Mouse (Mus musculus) cerebellum, adult 9-10 months (tissue): ENCODE measurements around the gene Acer1.
A peak's percentile ranks its signal among the peaks of the same experiment; 100 is the strongest.

ENCODE experiments used
- DNase-seq: peaks from one replicate; pipeline ENCODE4 v3.0.0; 2022

Gene Acer1

DNA sequence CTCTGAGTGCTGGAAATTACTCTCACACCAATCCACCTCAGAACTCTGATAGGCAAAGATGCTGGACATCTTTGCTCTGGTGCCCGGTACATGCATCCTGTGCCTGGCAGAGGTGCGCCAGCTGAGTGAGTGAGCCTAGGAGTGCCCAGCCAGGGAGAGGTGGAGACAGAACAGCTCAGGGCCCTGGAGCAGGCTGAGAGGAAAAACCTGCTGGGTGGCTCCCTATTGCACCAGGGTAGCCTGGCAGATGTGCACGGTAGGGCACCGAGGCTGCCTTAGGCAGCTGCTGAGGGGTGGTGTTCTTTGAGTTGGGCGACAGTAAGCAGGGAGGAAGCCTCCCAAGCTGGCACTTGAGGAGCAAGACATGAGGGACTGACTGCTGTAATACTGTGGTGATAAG lies at the start of gene Acer1:
TSS of gene Acer1 (minus strand) at position 114 of the 400 bp plus-strand sequence.
- DNase-seq, result no peak

- peak; percentile 70 for DNase-seq
Observed at GRCm38 (mm10) chr17:57030931-57031660, 49.2 kb upstream of the Acer1 start, which contains the start of gene Khsrp. Khsrp (minus strand) TSS chr17:57031522.

DNA sequence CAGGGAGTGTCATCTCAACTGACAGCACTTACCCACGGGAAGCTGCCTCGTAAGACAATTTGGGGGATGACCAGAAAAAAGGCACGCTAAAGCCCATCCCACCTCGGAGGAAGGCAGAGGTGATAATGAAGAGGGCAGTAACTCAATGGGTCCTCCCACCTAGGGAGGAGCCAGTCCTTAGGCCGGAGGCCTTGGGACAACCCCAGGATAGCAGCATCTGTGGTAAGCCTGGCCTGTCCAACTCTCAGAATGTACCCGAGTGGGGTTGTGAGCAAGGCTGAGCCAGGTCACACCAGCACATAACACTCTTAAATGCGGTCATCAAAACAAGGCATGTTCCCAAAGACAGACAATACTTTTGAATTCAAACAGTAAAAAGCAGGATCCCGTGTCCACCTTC lies 47.8 kb upstream of the Acer1 start:
- DNase-seq, result no peak

DNA sequence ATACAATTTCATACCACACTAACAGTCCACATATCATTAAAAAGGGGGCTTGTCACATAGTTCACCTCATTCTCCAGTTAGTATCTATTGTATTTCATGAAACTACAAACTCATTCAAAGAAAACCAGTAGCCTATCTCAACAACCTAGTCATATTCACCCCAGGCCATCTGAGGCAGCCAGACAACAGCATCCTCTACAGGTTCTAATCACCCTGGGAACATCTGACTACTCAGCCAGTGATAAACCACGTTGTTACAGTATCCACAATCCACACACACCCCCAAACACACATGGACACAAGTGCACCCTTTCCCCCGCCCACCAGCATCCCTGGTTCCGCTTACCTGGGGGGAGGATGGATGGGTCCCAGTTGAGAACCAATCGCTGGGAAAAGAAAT lies 45.5 kb upstream of the Acer1 start:
- no peak for DNase-seq

DNA sequence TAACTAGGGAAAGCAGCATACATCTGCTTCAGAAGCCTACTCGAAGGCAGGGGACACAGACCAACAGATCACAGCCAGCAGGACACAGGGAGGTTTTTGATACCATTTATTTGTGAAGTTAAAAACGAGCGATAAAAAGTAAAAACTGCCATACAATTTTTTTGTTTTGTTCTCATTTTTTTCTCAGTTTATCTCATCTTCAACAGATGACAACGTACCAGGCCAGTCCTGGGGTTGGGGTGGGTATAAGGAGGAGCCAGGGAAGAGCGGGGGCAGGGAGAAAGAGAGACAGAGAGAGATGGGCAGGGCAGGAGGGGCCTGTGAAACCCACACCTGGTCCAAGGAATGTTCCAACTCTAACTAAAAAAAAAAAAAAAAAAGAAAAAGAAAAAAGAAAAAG lies 39.0 kb upstream of the Acer1 start:
- DNase-seq, result no peak

DNA sequence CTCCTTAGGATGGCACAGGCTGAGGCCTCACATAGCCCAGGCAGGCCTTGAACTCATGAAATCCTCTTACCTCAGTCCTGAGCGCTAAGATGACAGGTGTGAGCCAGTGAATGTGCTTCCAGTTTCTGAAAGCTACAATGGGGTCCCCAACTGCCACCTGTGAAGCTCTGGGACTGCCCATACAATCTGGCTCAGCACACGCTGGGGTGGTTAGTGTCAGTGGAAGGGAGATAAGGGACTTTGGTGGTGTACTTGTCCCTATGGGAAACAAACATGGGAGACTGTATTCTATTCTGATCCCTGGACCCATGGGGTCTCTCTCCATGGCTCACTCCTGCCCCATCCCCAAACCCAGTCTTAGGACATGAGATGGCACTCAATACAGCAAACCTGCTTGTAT lies 37.8 kb upstream of the Acer1 start:
- no peak for DNase-seq

DNA sequence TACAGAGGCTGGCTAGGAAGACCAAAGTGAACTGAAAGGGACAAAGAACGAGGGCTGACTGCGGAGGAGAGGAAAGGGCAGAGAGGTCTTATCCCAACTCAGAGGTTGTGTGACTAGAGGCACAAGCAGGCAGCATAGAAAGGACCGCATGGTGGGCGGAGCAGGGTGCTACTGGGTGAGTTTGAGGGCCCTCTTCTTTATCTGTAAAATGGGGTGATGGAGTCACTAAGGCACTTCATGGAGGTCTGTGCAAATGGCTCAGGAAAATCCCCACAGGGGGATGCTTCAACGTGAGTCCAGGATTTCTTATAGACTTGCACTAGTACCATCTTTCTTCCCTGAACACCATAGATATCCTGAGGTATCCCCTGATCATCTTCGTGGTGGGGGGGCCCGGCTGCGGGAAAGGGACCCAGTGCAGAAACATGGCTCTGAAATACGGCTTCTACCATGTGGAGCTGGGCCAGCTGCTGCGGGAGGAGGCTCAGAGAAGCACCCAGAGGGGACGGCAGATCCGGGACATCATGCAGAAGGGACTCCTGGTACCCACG lies 30.4 kb upstream of the Acer1 start:
- peak; percentile 66 for DNase-seq

- DNase-seq, result peak; percentile 96
Observed at GRCm38 (mm10) chr17:57011236-57012141, 29.6 kb upstream of the Acer1 start, which contains the start of the genes Gtf2f1 and Gm17949. Gtf2f1 (minus strand) TSS chr17:57011288. Gm17949 (plus strand) TSS chr17:57011469.

GRCm38 (mm10) chr17:57010911-57011235 lies 28.9 kb upstream of the Acer1 start:
- DNase-seq, result no peak

DNA sequence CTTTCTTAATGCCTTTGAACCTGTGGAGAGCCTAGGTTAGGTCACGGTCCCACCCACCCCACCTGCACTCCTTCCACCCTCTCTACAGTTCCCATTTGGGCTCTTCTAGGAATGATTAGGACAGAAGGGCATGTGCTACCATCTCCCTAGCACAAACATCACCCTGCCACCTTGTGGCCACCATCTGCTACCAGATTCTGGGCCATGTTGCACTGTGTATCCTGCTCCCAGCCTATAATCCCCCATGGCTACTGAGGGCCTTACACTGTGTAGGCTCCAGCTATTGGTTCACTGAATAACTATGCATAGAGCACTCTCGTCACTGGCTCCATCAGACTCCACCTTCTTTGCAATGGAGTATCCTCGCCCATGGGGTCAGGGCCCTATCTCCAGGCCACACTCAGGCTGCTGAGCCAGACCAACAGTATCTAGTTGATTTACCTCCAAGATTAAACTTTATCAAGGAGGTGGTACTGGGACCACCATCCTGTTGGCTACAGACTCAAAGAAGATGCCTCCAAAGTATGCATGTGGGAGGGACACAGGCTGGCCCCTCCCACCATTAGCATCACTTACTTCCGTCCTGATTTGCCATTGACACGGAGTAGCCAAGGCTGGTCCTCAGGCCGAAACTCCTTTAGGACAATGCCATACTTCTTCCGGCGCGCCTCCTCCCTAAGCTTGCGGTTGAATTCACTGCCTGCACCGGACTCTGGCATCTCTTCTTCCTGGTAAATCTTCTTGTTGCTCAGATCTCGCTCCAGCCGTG lies 25.4 kb upstream of the Acer1 start:
- DNase-seq, result no peak

GRCm38 (mm10) chr17:57003994-57004393 lies 22.1 kb upstream of the Acer1 start:
- DNase-seq, result no peak

- DNase-seq, result no peak
Observed at GRCm38 (mm10) chr17:57001228-57001627, 19.3 kb upstream of the Acer1 start.

GRCm38 (mm10) chr17:56999968-57000609 lies 18.2 kb upstream of the Acer1 start, which contains the start of gene Pspn:
Pspn (minus strand) TSS chr17:57000018.
- peak; percentile 21 for DNase-seq

DNA sequence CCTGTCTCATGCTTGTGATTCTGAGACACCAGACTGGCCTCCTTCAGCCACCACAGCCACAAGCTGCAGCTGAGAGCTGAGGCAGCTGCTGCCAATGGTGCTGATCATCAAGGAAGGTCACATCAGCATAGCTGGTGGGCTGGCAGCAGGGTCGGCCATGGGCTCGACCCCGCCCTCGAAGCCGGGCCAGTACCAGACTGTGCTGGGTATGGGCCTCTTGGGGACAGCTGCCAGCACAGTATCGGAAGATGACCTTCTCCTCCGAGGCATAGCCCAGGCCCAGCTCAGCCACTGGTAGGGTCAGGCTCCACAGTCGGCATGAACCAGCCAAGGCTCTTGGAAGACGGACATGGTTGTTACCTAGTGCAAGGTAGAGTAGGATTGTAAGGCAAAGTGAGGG lies 17.5 kb upstream of the Acer1 start:
- DNase-seq, result peak; percentile 22

DNA sequence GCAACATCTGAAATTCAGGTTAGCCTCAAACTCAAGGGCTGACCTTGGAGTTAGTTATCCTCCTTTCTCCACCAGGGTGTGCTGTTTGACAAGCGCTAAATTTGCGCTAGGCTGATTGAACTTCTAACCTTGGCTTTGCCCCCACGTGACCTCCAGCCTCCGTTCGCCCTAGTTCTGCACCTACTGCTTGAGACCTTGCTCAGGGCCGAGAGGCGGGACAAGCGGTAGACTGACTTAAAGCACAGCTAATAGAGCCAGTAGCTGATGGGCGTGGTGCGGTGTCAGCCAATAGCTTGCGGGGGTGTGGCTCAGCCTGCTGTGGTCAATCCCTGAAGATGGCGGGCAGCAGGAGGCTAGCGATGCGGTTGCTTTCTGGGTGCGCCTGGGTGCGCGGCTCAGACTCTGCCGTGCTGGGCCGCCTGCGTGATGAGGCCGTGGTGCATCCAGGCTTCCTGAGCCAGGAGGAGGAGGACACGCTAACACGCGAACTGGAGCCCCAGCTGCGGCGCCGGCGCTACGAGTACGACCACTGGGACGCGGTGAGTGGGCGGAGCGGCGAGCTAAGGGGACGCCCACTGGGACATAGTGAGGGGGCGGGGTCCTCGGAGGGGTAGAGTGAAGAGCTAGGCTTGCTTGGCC lies 15.2 kb upstream of the Acer1 start, which contains the start of gene Alkbh7:
TSS of gene Alkbh7 (plus strand) at position 311 of the 639 bp plus-strand sequence.
- DNase-seq, result peak; percentile 98

GRCm38 (mm10) chr17:56996506-56996905 lies 14.6 kb upstream of the Acer1 start:
- no peak for DNase-seq

DNA sequence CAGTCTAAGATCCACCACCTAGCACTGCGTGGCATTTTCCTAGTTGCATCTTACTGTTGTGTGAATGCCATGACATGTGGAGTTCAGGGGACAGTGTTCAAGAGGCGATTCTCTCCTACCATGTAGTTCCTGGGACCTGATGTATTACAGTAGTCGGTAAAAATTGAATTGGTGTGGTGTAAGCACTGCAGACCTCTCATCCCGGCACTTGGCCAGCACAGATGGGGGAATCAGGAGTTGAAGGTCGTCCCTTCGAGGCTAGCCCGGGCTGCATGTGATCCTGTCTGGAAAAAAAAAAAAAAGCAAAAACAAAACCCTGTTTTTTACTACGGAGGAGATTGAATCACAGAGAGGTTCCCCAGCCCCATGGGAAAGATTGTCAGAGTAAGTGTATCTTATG lies 13.1 kb upstream of the Acer1 start:
- DNase-seq, result peak; percentile 17

GRCm38 (mm10) chr17:56990966-56991365 lies 9.0 kb upstream of the Acer1 start:
- peak; percentile 39 for DNase-seq

- DNase-seq, result peak; percentile 96
Observed at GRCm38 (mm10) chr17:56990115-56990746, 8.3 kb upstream of the Acer1 start, which contains the start of gene Clpp. Clpp (plus strand) TSS chr17:56990305.

- DNase-seq, result peak; percentile 88
Observed at GRCm38 (mm10) chr17:56989467-56990114, 7.7 kb upstream of the Acer1 start.
